Mouse (Mus musculus): ENCODE data around the gene Pgbd5. TPM values are rescaled to one million over a fixed set of nuclear protein-coding genes. Genes with fewer than 3 reads are reported as not detected.

The Pgbd5 gene
- polyA plus RNA-seq, 1 experiment: 0.22 TPM

DNA sequence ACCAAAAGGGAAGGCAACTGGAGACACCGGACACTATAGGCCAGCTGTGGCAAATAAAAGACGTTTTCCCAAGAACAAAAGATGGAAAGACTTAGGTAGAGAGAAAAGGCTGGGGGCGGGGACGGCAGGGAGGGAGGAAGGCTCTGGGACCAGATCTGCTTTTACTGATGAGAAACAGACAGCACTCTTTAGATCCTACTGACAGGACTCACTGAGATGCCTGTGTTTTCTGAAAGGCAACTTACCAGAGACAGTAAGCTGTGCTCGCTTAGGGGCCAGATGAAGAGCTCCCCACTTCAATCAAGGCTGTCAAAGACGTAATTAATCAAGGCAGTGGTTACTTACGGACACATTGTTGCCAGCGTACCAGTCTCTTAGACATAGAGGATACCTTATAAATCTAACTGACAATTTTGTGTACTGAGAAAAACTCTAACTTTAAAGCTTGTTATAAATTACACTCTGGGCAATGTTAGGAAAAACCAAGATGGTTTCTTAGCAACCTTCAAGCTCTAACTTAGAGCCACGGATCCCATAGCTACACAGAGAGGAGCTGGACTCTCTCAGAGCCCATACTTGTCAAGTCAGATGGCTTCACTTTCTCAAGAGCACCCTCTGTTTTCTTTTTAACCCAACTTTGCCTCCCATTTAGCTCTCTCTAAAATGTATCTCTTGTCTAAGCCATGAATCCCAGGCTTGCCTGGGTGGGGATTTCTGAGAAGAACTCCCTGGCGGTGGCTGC, 47.0 kb downstream of the Pgbd5 start:
- WGBS: 73% methylated on average over 10 of the region's 10 CpGs
- H3K4me1 ChIP-seq (replicated peaks; ENCODE audit: control insufficient read depth, insufficient read depth, low read length): no peaks in the 10 kb centered on the region
- no peak overlapping the region for H3K4me3 ChIP-seq (ENCODE audit: control insufficient read depth, insufficient read depth, low read length)
- no peaks in the 10 kb centered on the region for H3K36me3 ChIP-seq (ENCODE audit: control insufficient read depth, insufficient read depth, low read length)
- H3K27ac ChIP-seq (ENCODE audit: control insufficient read depth, insufficient read depth, low read length): no peak overlapping the region
- DNase-seq: no peak
- no peaks in the 10 kb centered on the region for H3K27me3 ChIP-seq (ENCODE audit: control insufficient read depth, insufficient read depth, low read length)
- TF ChIP-seq POLR2A (IDR thresholded peaks at IDR 0.05; ENCODE audit: control insufficient read depth, extremely low read depth, insufficient read depth, low read length, poor library complexity): no peak
- no peak for TF ChIP-seq CTCF (IDR thresholded peaks at IDR 0.05; ENCODE audit: borderline replicate concordance, control insufficient read depth, extremely low read depth, insufficient read depth, low read length, poor library complexity)

GRCm38 (mm10) chr8:124391191-124391590, 48.3 kb downstream of the Pgbd5 start:
- H3K27ac ChIP-seq (ENCODE audit: control insufficient read depth, insufficient read depth, low read length): no peak overlapping the region
- no peak overlapping the region for H3K4me3 ChIP-seq (ENCODE audit: control insufficient read depth, insufficient read depth, low read length)
- H3K36me3 ChIP-seq (ENCODE audit: control insufficient read depth, insufficient read depth, low read length): no peaks in the 10 kb centered on the region
- 88% methylated on average over 7 of the region's 7 CpGs for WGBS
- H3K4me1 ChIP-seq (replicated peaks; ENCODE audit: control insufficient read depth, insufficient read depth, low read length): no peaks in the 10 kb centered on the region
- no peak for DNase-seq
- no peaks in the 10 kb centered on the region for H3K27me3 ChIP-seq (ENCODE audit: control insufficient read depth, insufficient read depth, low read length)
- TF ChIP-seq CTCF (IDR thresholded peaks at IDR 0.05; ENCODE audit: borderline replicate concordance, control insufficient read depth, extremely low read depth, insufficient read depth, low read length, poor library complexity) (no peak), POLR2A (IDR thresholded peaks at IDR 0.05; ENCODE audit: control insufficient read depth, extremely low read depth, insufficient read depth, low read length, poor library complexity) (no peak)

DNA sequence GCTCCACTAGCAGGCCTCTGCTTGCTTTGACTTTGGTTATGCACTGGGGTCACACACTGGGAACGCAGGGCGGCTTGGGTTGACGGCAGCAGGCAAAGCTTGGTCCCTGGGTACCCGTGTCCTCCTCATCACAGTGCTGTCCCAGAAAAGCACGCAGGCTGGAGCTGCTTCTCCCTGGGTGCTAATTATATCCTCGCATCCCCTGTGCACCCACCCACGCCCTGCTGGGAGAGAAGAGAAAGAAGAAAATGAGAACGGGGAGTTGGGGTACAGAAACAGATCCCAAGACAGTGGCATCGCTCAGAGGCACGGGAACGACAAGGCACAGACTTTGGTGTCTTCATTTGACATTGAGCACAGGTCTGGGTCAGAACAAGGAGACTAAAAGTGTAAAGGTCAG, 50.0 kb downstream of the Pgbd5 start:
- no peaks in the 10 kb centered on the region for H3K27me3 ChIP-seq (ENCODE audit: control insufficient read depth, insufficient read depth, low read length)
- no peak overlapping the region for H3K4me3 ChIP-seq (ENCODE audit: control insufficient read depth, insufficient read depth, low read length)
- WGBS: 91% methylated on average over 11 of the region's 11 CpGs

DNA sequence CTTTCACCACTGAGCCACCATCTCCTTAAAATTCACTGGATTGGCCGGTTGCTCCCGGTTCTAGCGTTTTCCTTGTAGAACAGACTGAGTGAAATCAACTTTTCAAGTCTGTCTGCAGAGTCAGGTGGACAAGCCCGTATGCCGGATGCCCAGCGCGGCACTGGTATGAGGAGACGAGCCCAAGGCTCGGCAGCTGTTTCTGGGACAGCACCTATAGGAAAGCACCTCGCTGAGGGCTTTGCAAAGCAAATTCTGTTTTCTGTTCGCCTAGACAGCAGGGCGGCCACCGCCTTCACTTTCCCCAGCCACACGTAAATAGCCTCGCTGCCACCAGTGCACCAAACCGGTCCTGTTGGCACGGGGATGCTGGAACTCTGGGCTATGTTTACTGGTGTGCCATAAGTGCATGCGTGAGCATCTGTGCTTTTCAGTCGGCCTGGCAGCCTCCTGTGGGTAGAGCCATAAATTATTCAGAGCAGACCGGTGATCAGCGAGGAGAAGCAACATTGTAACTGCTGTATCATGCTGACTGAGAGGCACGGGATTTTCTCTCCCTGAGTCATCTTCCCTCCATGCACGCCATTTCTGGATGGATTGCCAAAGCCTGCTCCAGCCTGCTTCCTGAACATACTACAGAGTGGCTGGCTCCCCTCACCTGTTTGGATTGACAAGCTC, 53.1 kb downstream of the Pgbd5 start:
- no peaks in the 10 kb centered on the region for H3K4me1 ChIP-seq (replicated peaks; ENCODE audit: control insufficient read depth, insufficient read depth, low read length)
- no peak overlapping the region for H3K27ac ChIP-seq (ENCODE audit: control insufficient read depth, insufficient read depth, low read length)
- 79% methylated on average over 23 of the region's 23 CpGs for WGBS
- no peak for DNase-seq
- H3K4me3 ChIP-seq (ENCODE audit: control insufficient read depth, insufficient read depth, low read length): no peak overlapping the region
- no peaks in the 10 kb centered on the region for H3K27me3 ChIP-seq (ENCODE audit: control insufficient read depth, insufficient read depth, low read length)
- no peaks in the 10 kb centered on the region for H3K36me3 ChIP-seq (ENCODE audit: control insufficient read depth, insufficient read depth, low read length)
- no peak for TF ChIP-seq POLR2A (IDR thresholded peaks at IDR 0.05; ENCODE audit: control insufficient read depth, extremely low read depth, insufficient read depth, low read length, poor library complexity)
- no peak for TF ChIP-seq CTCF (IDR thresholded peaks at IDR 0.05; ENCODE audit: borderline replicate concordance, control insufficient read depth, extremely low read depth, insufficient read depth, low read length, poor library complexity)

More for the DNA sequence above, 50.0 kb downstream of the Pgbd5 start:
- Histone ChIP-seq H3K27ac (ENCODE audit: control insufficient read depth, insufficient read depth, low read length) (no peak overlapping the region), H3K4me1 (replicated peaks; ENCODE audit: control insufficient read depth, insufficient read depth, low read length) (no peaks in the 10 kb centered on the region), H3K36me3 (ENCODE audit: control insufficient read depth, insufficient read depth, low read length) (no peaks in the 10 kb centered on the region)
- TF ChIP-seq CTCF (IDR thresholded peaks at IDR 0.05; ENCODE audit: borderline replicate concordance, control insufficient read depth, extremely low read depth, insufficient read depth, low read length, poor library complexity): no peak
- TF ChIP-seq POLR2A (IDR thresholded peaks at IDR 0.05; ENCODE audit: control insufficient read depth, extremely low read depth, insufficient read depth, low read length, poor library complexity): no peak
- DNase-seq: no peak

- 93% methylated on average over 19 of the region's 19 CpGs for WGBS
- no peaks in the 10 kb centered on the region for H3K36me3 ChIP-seq (ENCODE audit: control insufficient read depth, insufficient read depth, low read length)
- DNase-seq: no peak
- no peak overlapping the region for H3K27ac ChIP-seq (ENCODE audit: control insufficient read depth, insufficient read depth, low read length)
- no peak overlapping the region for H3K4me3 ChIP-seq (ENCODE audit: control insufficient read depth, insufficient read depth, low read length)
- no peaks in the 10 kb centered on the region for H3K4me1 ChIP-seq (replicated peaks; ENCODE audit: control insufficient read depth, insufficient read depth, low read length)
- TF ChIP-seq POLR2A (IDR thresholded peaks at IDR 0.05; ENCODE audit: control insufficient read depth, extremely low read depth, insufficient read depth, low read length, poor library complexity) (no peak), CTCF (IDR thresholded peaks at IDR 0.05; ENCODE audit: borderline replicate concordance, control insufficient read depth, extremely low read depth, insufficient read depth, low read length, poor library complexity) (no peak)
- no peaks in the 10 kb centered on the region for H3K27me3 ChIP-seq (ENCODE audit: control insufficient read depth, insufficient read depth, low read length)
Observed at GRCm38 (mm10) chr8:124384336-124384735, 55.1 kb downstream of the Pgbd5 start.

- Histone ChIP-seq H3K27me3 (ENCODE audit: control insufficient read depth, insufficient read depth, low read length) (no peaks in the 10 kb centered on the region), H3K4me1 (replicated peaks; ENCODE audit: control insufficient read depth, insufficient read depth, low read length) (no peaks in the 10 kb centered on the region), H3K4me3 (ENCODE audit: control insufficient read depth, insufficient read depth, low read length) (no peak overlapping the region), H3K36me3 (ENCODE audit: control insufficient read depth, insufficient read depth, low read length) (no peaks in the 10 kb centered on the region), H3K27ac (ENCODE audit: control insufficient read depth, insufficient read depth, low read length) (no peak overlapping the region)
- TF ChIP-seq CTCF (IDR thresholded peaks at IDR 0.05; ENCODE audit: borderline replicate concordance, control insufficient read depth, extremely low read depth, insufficient read depth, low read length, poor library complexity) (no peak), POLR2A (IDR thresholded peaks at IDR 0.05; ENCODE audit: control insufficient read depth, extremely low read depth, insufficient read depth, low read length, poor library complexity) (no peak)
- 79% methylated on average over 10 of the region's 10 CpGs for WGBS
- DNase-seq: no peak
Observed at GRCm38 (mm10) chr8:124382235-124382634, 57.2 kb downstream of the Pgbd5 start.

Measured in thymus, adult 2 months (tissue).